In the genomic region with DNA sequence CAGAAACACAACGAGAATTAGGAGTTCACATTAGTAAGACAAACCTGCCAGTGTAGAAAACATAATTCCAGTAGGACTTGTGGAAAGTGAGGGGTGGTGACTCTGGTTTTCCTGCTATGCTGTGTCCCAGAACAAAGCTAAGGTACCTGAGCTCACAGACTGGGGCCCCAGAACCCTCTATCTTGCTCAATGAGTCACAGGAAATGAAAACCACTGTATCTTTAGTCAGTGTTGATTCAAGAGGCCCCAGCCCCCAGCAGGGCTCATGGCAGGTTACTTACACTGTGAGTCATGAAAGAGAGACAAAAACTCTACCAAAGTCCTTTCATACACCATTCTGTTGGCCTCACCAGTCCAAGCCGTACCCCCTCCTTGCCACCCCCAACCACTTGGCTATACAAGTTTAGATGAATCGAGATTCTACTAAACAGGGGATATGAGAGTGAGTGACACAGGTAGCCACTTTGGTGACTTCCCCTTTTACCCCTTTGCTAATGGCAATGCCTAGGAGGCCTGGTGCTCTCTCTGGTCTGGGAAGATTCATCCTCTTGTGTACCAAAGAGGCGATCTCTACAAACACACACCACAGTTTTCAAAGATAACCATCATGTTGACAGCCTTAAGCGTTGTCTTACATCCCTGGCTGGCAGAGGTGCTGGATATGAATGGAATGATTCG, we compare ENCODE assay signal across 16 mouse cellular contexts. TPM values are rescaled to one million over a fixed set of nuclear protein-coding genes. Genes with fewer than 3 reads are reported as not detected.
DNase-seq lines count a peak whose midpoint lies in the region; ATAC-seq and TF ChIP-seq lines count a peak whose summit lies in the region.
"Had no signal": no experiment of that assay in that cellular context is flagged by ENCODE, and none has a peak within 500 bp of the region (broad histone marks: within the 10 kb centered on the region; RNA-seq: fewer than 3 reads in every experiment).

No protein-coding gene starts in this region.

- no peak for TF ChIP-seq POLR2A in myocyte (IDR thresholded peaks at IDR 0.05; ENCODE audit: insufficient read length, low read depth)

- no peak overlapping the region for H3ac ChIP-seq in myocyte (ENCODE audit: control insufficient read depth, insufficient read length)

- H3K79me2 ChIP-seq in myocyte (ENCODE audit: control insufficient read depth, insufficient read depth) = no peaks in the 10 kb centered on the region

- 68% methylated on average over 6 of the region's 6 CpGs for WGBS in heart, embryonic 12.5 days

- H3K36me3 ChIP-seq in heart, embryonic 12.5 days = no peaks in the 10 kb centered on the region
- no peaks in the 10 kb centered on the region for H3K36me3 ChIP-seq in myocyte (ENCODE audit: control insufficient read depth, insufficient read depth)
- H3K36me3 ChIP-seq: liver, embryonic 13.5 days had no signal

- no peak overlapping the region for H3K4me2 ChIP-seq in heart, embryonic 12.5 days
- peak overlapping the region; percentile 48 for H3K4me2 ChIP-seq in myocyte (ENCODE audit: low read depth)
- H3K4me2 ChIP-seq: liver, embryonic 13.5 days had no signal

- intact Hi-C loops in heart, postnatal 25 days (cut with DNase I) = no loop called here
- intact Hi-C loops in gastrocnemius, postnatal 36 days (cut with DNase I) = no loop called here

- H3K9ac ChIP-seq in heart, embryonic 12.5 days = no peak overlapping the region
- H3K9ac ChIP-seq: liver, embryonic 13.5 days had no signal

- no peak overlapping the region for H3K27ac ChIP-seq in heart, embryonic 12.5 days (ENCODE audit: poor library complexity, severe bottlenecking)
- H3K27ac ChIP-seq: liver, embryonic 13.5 days; macrophage had no signal

- peaks cover 26% of the 10 kb centered on the region for H3K4me1 ChIP-seq in heart, embryonic 12.5 days (replicated peaks)
- H3K4me1 ChIP-seq: liver, embryonic 13.5 days had no signal

- H3K9me3 ChIP-seq in heart, embryonic 12.5 days (replicated peaks) = no peaks in the 10 kb centered on the region
- H3K9me3 ChIP-seq: liver, embryonic 13.5 days had no signal

- ATAC-seq in heart, embryonic 12.5 days (ENCODE audit: insufficient number of reproducible peaks, low FRiP score) = peak; percentile 71
- peak; percentile 71 for ATAC-seq in common myeloid progenitor, adult 5-6 weeks (replicated peaks; ENCODE audit: low read depth, poor library complexity, severe bottlenecking)
- ATAC-seq: forebrain, embryonic 16.5 days had no signal

- DNase-seq in heart, postnatal 25 days (ENCODE audit: low spot score) = no peak
- DNase-seq in A20 (ENCODE audit: low read depth, low spot score) = peak; percentile 42
- no peak for DNase-seq in gastrocnemius, postnatal 36 days
- no peak for DNase-seq in kidney, postnatal 4 days
- DNase-seq in cerebellum, adult 9-10 months = no peak
- DNase-seq: adrenal gland, postnatal 25 days; gastrocnemius, postnatal 14 days; kidney, adult 11 months; liver, embryonic 13.5 days; thymus, postnatal 4 days had no signal

- H3K4me3 ChIP-seq in heart, embryonic 12.5 days = no peak overlapping the region
- H3K4me3 ChIP-seq in myocyte = no peak overlapping the region
- H3K4me3 ChIP-seq: liver, embryonic 13.5 days had no signal

- H3K27me3 ChIP-seq in heart, embryonic 12.5 days (replicated peaks) = peaks cover 39% of the 10 kb centered on the region
- no peaks in the 10 kb centered on the region for H3K27me3 ChIP-seq in myocyte (ENCODE audit: control insufficient read depth, insufficient read depth, insufficient read length)

TF ChIP-seq in myocyte, 11 proteins besides CTCF, POLR2A, EP300 and RAD21:
- TF ChIP-seq CEBPB (IDR thresholded peaks at IDR 0.05; ENCODE audit: insufficient read depth, poor library complexity, severe bottlenecking) (0 out of 2 replicates have a peak, but pooled peaks have one; percentile 6), TCF3 (IDR thresholded peaks at IDR 0.05; ENCODE audit: insufficient read length, low read depth) (no peak), E2F4 (IDR thresholded peaks at IDR 0.05; ENCODE audit: insufficient read depth) (no peak), POLR2AphosphoS2 (IDR thresholded peaks at IDR 0.05; ENCODE audit: insufficient read length, low read depth) (no peak)
TF ChIP-seq in myocyte: peak in this region for 1.

RNA-seq across cellular contexts. Expression of a gene that starts 8.6 kb away (rescaled TPM):
- not detected in 2 replicates for polyA plus RNA-seq in heart, embryonic 12.5 days (2016; fragmentation: Nextera tagmentation; extraction: Ambion mirVana)
- total RNA-seq in heart, postnatal 25 days (2021) = under 1 TPM in 1 of 2 experiments, not detected in 1; 0.08 TPM
- total RNA-seq in common myeloid progenitor, adult 5-6 weeks (2017) = not detected in 2 replicates
- polyA plus RNA-seq in myocyte (2012; fragmentation: generic; extraction: Trizol) = not detected
- total RNA-seq in gastrocnemius, postnatal 36 days (2021) = not detected
- total RNA-seq: gastrocnemius, postnatal 14 days had no signal
- polyA plus RNA-seq: forebrain, embryonic 16.5 days; heart, postnatal 0 days; liver, embryonic 13.5 days; macrophage had no signal

RNA-seq across cellular contexts. Expression of a gene that starts 11.8 kb away (rescaled TPM):
- 0.11 and 0.19 TPM in 2 replicates for polyA plus RNA-seq in heart, embryonic 12.5 days (2016; fragmentation: Nextera tagmentation; extraction: Ambion mirVana)
- total RNA-seq in heart, postnatal 25 days (2021) = under 1 TPM; 0.10 to 0.14 TPM
- total RNA-seq in common myeloid progenitor, adult 5-6 weeks (2017) = not detected in 2 replicates
- polyA plus RNA-seq in myocyte (2012; fragmentation: generic; extraction: Trizol) = 2.4 TPM
- not detected for total RNA-seq in gastrocnemius, postnatal 36 days (2021)
- total RNA-seq: gastrocnemius, postnatal 14 days had no signal
- polyA plus RNA-seq: macrophage had no signal

RNA-seq across cellular contexts. Expression of a gene that starts 57.9 kb away (rescaled TPM):
- polyA plus RNA-seq in heart, embryonic 12.5 days (2016; fragmentation: Nextera tagmentation; extraction: Ambion mirVana) = 0.18 TPM in 1 of 2 replicates, not detected in the other
- total RNA-seq in heart, postnatal 25 days (2021) = under 1 TPM in 1 of 2 experiments, not detected in 1; 0.18 TPM
- not detected in 2 replicates for total RNA-seq in common myeloid progenitor, adult 5-6 weeks (2017)
- 4.5 TPM for polyA plus RNA-seq in myocyte (2012; fragmentation: generic; extraction: Trizol)
- not detected for total RNA-seq in gastrocnemius, postnatal 36 days (2021)
- total RNA-seq: adrenal gland, postnatal 25 days had no signal
- polyA plus RNA-seq: heart, postnatal 0 days; liver, embryonic 13.5 days; macrophage had no signal
